Mouse (Mus musculus): ENCODE results near the gene Unc5b.

DNA sequence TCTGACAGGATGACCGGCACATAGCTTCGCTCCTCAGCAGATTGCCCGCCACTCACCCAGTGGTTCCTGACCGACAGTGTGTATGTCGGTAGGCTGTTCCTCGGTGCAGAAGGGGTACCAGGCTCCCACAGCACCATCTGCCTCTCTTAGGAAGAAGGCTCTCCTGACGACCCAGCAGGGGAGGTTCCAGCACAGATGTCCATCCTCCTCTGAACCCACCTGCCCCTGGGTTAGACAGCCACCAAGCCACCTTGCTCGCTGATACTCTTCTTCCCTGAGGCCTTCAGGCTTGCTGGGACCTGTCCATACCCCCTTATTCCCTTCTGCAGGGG lies 25.2 kb downstream of the Unc5b start:
- no peak for TF ChIP-seq CTCF (IDR thresholded peaks at IDR 0.05)
- TF ChIP-seq EP300 (IDR thresholded peaks at IDR 0.05) = no peak

Data from lung, postnatal 0 days (tissue).